Mouse (Mus musculus): ENCODE data around the gene Prss42. TPM values are rescaled to one million over a fixed set of nuclear protein-coding genes. Genes with fewer than 3 reads are reported as not detected.

The Prss42 gene
- polyA plus RNA-seq, 1 experiment from 2014 or later: not detected

DNA sequence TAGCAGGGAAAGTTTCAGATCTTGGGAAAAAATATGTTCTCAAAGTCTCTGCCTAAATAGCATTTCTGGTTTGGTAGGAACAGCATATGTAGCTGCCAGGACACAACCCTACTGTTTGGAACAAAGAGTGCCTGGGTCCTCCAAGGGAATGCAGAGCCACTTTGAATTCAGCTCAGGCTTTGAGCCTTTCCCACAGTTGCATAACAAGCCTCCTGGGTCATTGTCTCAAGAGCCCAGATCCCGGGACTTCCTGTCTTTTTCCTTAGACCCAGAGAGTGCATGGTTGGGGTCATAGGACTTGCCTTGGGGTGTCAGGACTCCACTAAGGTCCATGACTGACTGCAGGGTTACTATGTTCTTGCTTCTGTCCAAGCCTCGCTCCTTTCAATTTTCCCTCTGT lies 38.1 kb downstream of the Prss42 start:
- no peak for ATAC-seq (ENCODE audit: low FRiP score, low read depth)
- H3K9ac ChIP-seq: no peak overlapping the region

GRCm38 (mm10) chr9:110840905-110841304 lies 42.9 kb downstream of the Prss42 start:
- no peaks in the 10 kb centered on the region for H3K27me3 ChIP-seq
- H3K4me3 ChIP-seq: no peak overlapping the region
- no peak overlapping the region for H3K4me2 ChIP-seq (replicated peaks)
- WGBS: 83% methylated on average over 6 of the region's 6 CpGs
- no peak overlapping the region for H3K9ac ChIP-seq
- no peak overlapping the region for H3K27ac ChIP-seq
- H3K9me3 ChIP-seq: no peaks in the 10 kb centered on the region
- no peak for ATAC-seq (ENCODE audit: low FRiP score, low read depth)
- no peaks in the 10 kb centered on the region for H3K36me3 ChIP-seq
- H3K4me1 ChIP-seq: no peaks in the 10 kb centered on the region

More for the DNA sequence above, 38.1 kb downstream of the Prss42 start:
- no peak overlapping the region for H3K4me2 ChIP-seq (replicated peaks)
- whole genome bisulfite sequencing: 54% methylated on average over 2 of the region's 2 CpGs
- no peaks in the 10 kb centered on the region for H3K9me3 ChIP-seq
- H3K27ac ChIP-seq: no peak overlapping the region
- H3K4me3 ChIP-seq: no peak overlapping the region
- H3K27me3 ChIP-seq: 0 out of 2 replicates have a peak, but pooled peaks cover 3% of the 10 kb centered on the region
- no peaks in the 10 kb centered on the region for H3K4me1 ChIP-seq
- H3K36me3 ChIP-seq: no peaks in the 10 kb centered on the region

- no peak for ATAC-seq (ENCODE audit: low FRiP score, low read depth)
- WGBS: 75% methylated on average over 2 of the region's 2 CpGs
These were observed 43.5 kb downstream of the Prss42 start for GRCm38 (mm10) chr9:110841438-110841837.

GRCm38 (mm10) chr9:110844206-110844605 lies 46.2 kb downstream of the Prss42 start, which contains the start of gene Prss46:
Gene Prss46 (plus strand): TSS chr9:110844506.
- H3K9me3 ChIP-seq: no peaks in the 10 kb centered on the region
- no peaks in the 10 kb centered on the region for H3K36me3 ChIP-seq
- H3K27ac ChIP-seq: no peak within 1 kb of the TSS
- ATAC-seq (ENCODE audit: low FRiP score, low read depth): no peak
- no peak within 1 kb of the TSS for H3K4me3 ChIP-seq
- H3K9ac ChIP-seq: no peak within 1 kb of the TSS; the same call in 1 of the 2 replicates
- H3K27me3 ChIP-seq: no peaks in the 10 kb centered on the region
- no peak within 1 kb of the TSS for H3K4me2 ChIP-seq (replicated peaks)
- no peaks in the 10 kb centered on the region for H3K4me1 ChIP-seq
- WGBS: 78% methylated on average over 10 of the region's 10 CpGs

More at GRCm38 (mm10) chr9:110841438-110841837, 43.5 kb downstream of the Prss42 start:
- Histone ChIP-seq H3K27ac (no peak overlapping the region), H3K4me1 (no peaks in the 10 kb centered on the region), H3K36me3 (no peaks in the 10 kb centered on the region), H3K9me3 (no peaks in the 10 kb centered on the region), H3K4me3 (no peak overlapping the region), H3K27me3 (no peaks in the 10 kb centered on the region), H3K9ac (no peak overlapping the region), H3K4me2 (replicated peaks) (no peak overlapping the region)

GRCm38 (mm10) chr9:110849162-110849561 lies 51.2 kb downstream of the Prss42 start:
- H3K27ac ChIP-seq: no peak overlapping the region
- no peak overlapping the region for H3K4me3 ChIP-seq
- WGBS: 81% methylated on average over 7 of the region's 7 CpGs
- no peak for ATAC-seq (ENCODE audit: low FRiP score, low read depth)
- no peaks in the 10 kb centered on the region for H3K27me3 ChIP-seq
- no peaks in the 10 kb centered on the region for H3K4me1 ChIP-seq
- no peaks in the 10 kb centered on the region for H3K36me3 ChIP-seq
- no peak overlapping the region for H3K9ac ChIP-seq
- H3K9me3 ChIP-seq: no peaks in the 10 kb centered on the region
- H3K4me2 ChIP-seq (replicated peaks): no peak overlapping the region

Other genes with a start within 250 kb of the Prss42 start
- 61.2 and 64.5 TPM in 2 replicates for gene Nradd, start 173.7 kb upstream of the Prss42 start, polyA plus RNA-seq (2015; fragmentation: Nextera tagmentation; extraction: Ambion mirVana)
- gene Nbeal2, start 144.0 kb upstream of the Prss42 start, polyA plus RNA-seq (2015; fragmentation: Nextera tagmentation; extraction: Ambion mirVana): 0.75 and 0.76 TPM in 2 replicates
- gene Ccdc12, start 141.7 kb upstream of the Prss42 start, polyA plus RNA-seq (2015; fragmentation: Nextera tagmentation; extraction: Ambion mirVana): 106 and 107 TPM in 2 replicates
- 3.5 and 4.8 TPM in 2 replicates for gene Myl3, start 56.3 kb upstream of the Prss42 start, polyA plus RNA-seq (2015; fragmentation: Nextera tagmentation; extraction: Ambion mirVana)
- 91.1 and 97.7 TPM in 2 replicates for gene Pth1r, start 51.0 kb upstream of the Prss42 start, polyA plus RNA-seq (2015; fragmentation: Nextera tagmentation; extraction: Ambion mirVana)
- not detected in 2 replicates for gene Prss44, start 15.8 kb downstream of the Prss42 start, polyA plus RNA-seq (2015; fragmentation: Nextera tagmentation; extraction: Ambion mirVana)
- not detected in 2 replicates for gene Prss43, start 28.5 kb downstream of the Prss42 start, polyA plus RNA-seq (2015; fragmentation: Nextera tagmentation; extraction: Ambion mirVana)
- not detected in 2 replicates for gene Prss45, start 36.4 kb downstream of the Prss42 start, polyA plus RNA-seq (2015; fragmentation: Nextera tagmentation; extraction: Ambion mirVana)
- gene Prss46, start 46.3 kb downstream of the Prss42 start, polyA plus RNA-seq (2015; fragmentation: Nextera tagmentation; extraction: Ambion mirVana): not detected in 2 replicates
- gene Prss50, start 59.8 kb downstream of the Prss42 start, polyA plus RNA-seq (2015; fragmentation: Nextera tagmentation; extraction: Ambion mirVana): 0.31 and 0.38 TPM in 2 replicates
- gene Als2cl, start 81.7 kb downstream of the Prss42 start, polyA plus RNA-seq (2015; fragmentation: Nextera tagmentation; extraction: Ambion mirVana): 1.3 and 1.4 TPM in 2 replicates
- gene Tmie, start 81.9 kb downstream of the Prss42 start, polyA plus RNA-seq (2015; fragmentation: Nextera tagmentation; extraction: Ambion mirVana): 1.1 and 1.2 TPM in 2 replicates
- not detected in 2 replicates for gene Fam240a, start 118.7 kb downstream of the Prss42 start, polyA plus RNA-seq (2015; fragmentation: Nextera tagmentation; extraction: Ambion mirVana)
- 0.11 and 0.13 TPM in 2 replicates for gene Tdgf1, start 148.0 kb downstream of the Prss42 start, polyA plus RNA-seq (2015; fragmentation: Nextera tagmentation; extraction: Ambion mirVana)
- 0.05 TPM in 1 of 2 replicates, not detected in the other for gene Lrrc2, start 153.4 kb downstream of the Prss42 start, polyA plus RNA-seq (2015; fragmentation: Nextera tagmentation; extraction: Ambion mirVana)
- not detected in 2 replicates for gene Rtp3, start 192.4 kb downstream of the Prss42 start, polyA plus RNA-seq (2015; fragmentation: Nextera tagmentation; extraction: Ambion mirVana)
- gene Ltf, start 221.1 kb downstream of the Prss42 start, polyA plus RNA-seq (2015; fragmentation: Nextera tagmentation; extraction: Ambion mirVana): 0.69 and 0.73 TPM in 2 replicates

All from limb, embryonic 13.5 days (tissue).